Mouse (Mus musculus) forebrain, embryonic 14.5 days (tissue): Measurements from ENCODE around the gene Cog7. TPM values are rescaled to one million over a fixed set of nuclear protein-coding genes. Genes with fewer than 3 reads are reported as not detected.

Experiments used
- ATAC-seq: fragments of 200-750 bp; cut with Nextera tagmentation; 2 replicates; pipeline ENCODE4 v1.8.0; 2017; ENCODE audit warnings: mild to moderate bottlenecking, moderate library complexity
- DNase-seq: peaks from one replicate; pipeline ENCODE4 v3.0.0-alpha.2; 2015; ENCODE audit warnings: low spot score
- H3K27ac ChIP-seq: fragments of 300-500 bp; sonication (generic); 2 replicates; pipeline ENCODE4 v1.5.1; 2014; ENCODE audit warnings: low read depth, mild to moderate bottlenecking, control low read depth, low read length, moderate library complexity
- H3K27me3 ChIP-seq: fragments of 300-500 bp; sonication (generic); replicated peaks from 2 replicates; pipeline ENCODE4 v1.6.1; 2014; ENCODE audit warnings: low read length, control low read depth, mixed read lengths; ENCODE audit not compliant: control insufficient read depth, insufficient read depth
- H3K36me3 ChIP-seq: fragments of 300-500 bp; sonication (generic); 2 replicates; pipeline ENCODE4 v1.6.1; 2014; ENCODE audit warnings: low read length, control low read depth; ENCODE audit not compliant: control insufficient read depth, insufficient read depth
- H3K4me1 ChIP-seq: fragments of 300-500 bp; sonication (generic); 2 replicates; pipeline ENCODE4 v1.6.1; 2014; ENCODE audit warnings: antibody characterized with exemption, low read length, control low read depth; ENCODE audit not compliant: control insufficient read depth, insufficient read depth
- H3K4me2 ChIP-seq: fragments of 300-500 bp; sonication (generic); 2 replicates; pipeline ENCODE4 v1.6.1; 2014; ENCODE audit warnings: mild to moderate bottlenecking, control low read depth, low read length
- H3K4me3 ChIP-seq: fragments of 300-500 bp; sonication (generic); 2 replicates; pipeline ENCODE4 v1.5.1; 2014; ENCODE audit warnings: low read depth, low read length, control low read depth
- H3K9ac ChIP-seq: fragments of 300-500 bp; sonication (generic); 2 replicates; pipeline ENCODE4 v1.6.1; 2014; ENCODE audit warnings: mild to moderate bottlenecking, low read length, control low read depth, moderate library complexity
- H3K9me3 ChIP-seq: fragments of 300-500 bp; sonication (generic); replicated peaks from 2 replicates; pipeline ENCODE4 v1.6.1; 2016; ENCODE audit warnings: low read length, control low read depth, mixed read lengths; ENCODE audit not compliant: control insufficient read depth
- WGBS: fragments of 180-500 bp; shearing (Covaris S2); extraction: QIAGEN DNeasy Blood & Tissue Kit; methylation state at CpG from one replicate; pipeline ENCODE4 v1.1.7; 2014; 5-methylcytosine and 5-hydroxymethylcytosine counted together
- polyA plus RNA-seq: library from polyadenylated mRNA; unstranded; fragments of >200 nt; fragmentation: Nextera tagmentation; extraction: Ambion mirVana; gene quantifications from 2 replicates; pipeline ENCODE4 v1.2.1, GENCODE M21; 2014

Gene Cog7
- polyA plus RNA-seq, 1 experiment from 2014 or later: 7.8 TPM

- Histone ChIP-seq H3K9ac (no peak overlapping the region), H3K27ac (no peak overlapping the region), H3K36me3 (peaks cover 25% of the 10 kb centered on the region), H3K4me1 (no peaks in the 10 kb centered on the region), H3K9me3 (no peaks in the 10 kb centered on the region), H3K27me3 (no peaks in the 10 kb centered on the region), H3K4me3 (no peak overlapping the region), H3K4me2 (no peak overlapping the region)
- WGBS: 77% methylated on average over 6 of the region's 6 CpGs
- ATAC-seq (no peak), DNase-seq (peak; percentile 81)
Measured at GRCm38 (mm10) chr7:121963883-121964398, 17.6 kb downstream of the Cog7 start.

DNA sequence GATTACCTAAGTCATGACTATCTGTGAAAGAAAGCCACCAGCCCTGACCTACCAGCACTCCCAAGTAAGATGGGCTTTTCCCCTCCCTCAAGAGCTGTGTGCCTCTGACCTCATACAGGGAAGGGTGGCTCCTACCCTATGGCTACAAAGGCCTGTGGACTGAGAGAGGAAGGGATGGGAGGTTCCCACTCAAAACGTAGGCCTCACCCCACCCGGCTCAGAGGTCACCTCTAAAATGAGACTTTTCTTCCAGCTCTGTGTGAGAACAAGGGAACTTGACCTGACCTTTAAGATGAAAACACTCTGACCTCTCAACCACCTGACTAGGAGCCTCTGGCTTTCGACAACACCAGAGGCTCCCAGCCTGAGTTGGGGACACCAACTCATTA is 18.9 kb downstream of the Cog7 start:
- no peaks in the 10 kb centered on the region for H3K27me3 ChIP-seq
- H3K9ac ChIP-seq: no peak overlapping the region
- peaks cover 20% of the 10 kb centered on the region; the same call in 1 of the 2 replicates for H3K36me3 ChIP-seq
- H3K9me3 ChIP-seq: no peaks in the 10 kb centered on the region
- H3K4me1 ChIP-seq: no peaks in the 10 kb centered on the region
- DNase-seq: no peak
- H3K27ac ChIP-seq: no peak overlapping the region
- H3K4me3 ChIP-seq: no peak overlapping the region
- ATAC-seq: no peak
- H3K4me2 ChIP-seq: no peak overlapping the region
- 82% methylated on average over 3 of the region's 3 CpGs for WGBS

DNA sequence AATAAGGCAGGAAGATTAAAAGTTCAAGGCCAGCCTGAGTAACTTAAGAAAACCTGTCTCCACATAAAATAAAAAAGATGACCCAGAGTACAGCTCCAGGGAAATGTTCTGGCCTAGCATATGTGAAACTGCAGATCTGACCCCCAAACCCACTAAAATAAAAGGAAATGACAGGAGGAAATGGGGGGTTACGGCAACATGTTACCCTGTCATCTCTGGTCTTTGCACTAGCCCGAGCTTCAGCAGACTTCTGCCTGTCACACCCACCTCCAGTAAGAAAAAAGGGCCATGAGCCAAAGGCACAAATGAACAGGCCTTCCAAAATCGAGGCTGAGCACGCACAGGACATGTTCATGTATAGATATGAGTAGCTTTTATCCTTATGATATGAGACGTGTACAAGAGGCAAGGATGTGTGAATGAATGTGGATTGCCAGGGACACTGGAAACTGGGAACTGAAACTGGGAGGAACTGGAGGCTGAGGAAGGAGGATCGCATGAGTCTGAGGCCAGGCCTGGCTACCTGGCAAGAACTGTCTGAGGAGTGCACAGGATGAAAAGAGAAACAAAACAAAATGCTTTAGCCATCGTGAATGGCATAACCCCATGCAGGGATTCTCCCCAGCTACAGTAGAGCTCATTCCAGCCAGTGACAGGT is 19.5 kb downstream of the Cog7 start:
- ATAC-seq: no peak
- H3K9ac ChIP-seq: no peak overlapping the region
- peaks cover 20% of the 10 kb centered on the region; the same call in 1 of the 2 replicates for H3K36me3 ChIP-seq
- no peaks in the 10 kb centered on the region for H3K9me3 ChIP-seq
- no peak overlapping the region for H3K27ac ChIP-seq
- no peak overlapping the region for H3K4me3 ChIP-seq
- no peak for DNase-seq
- WGBS: 88% methylated on average over 7 of the region's 7 CpGs
- H3K4me2 ChIP-seq: no peak overlapping the region
- H3K27me3 ChIP-seq: no peaks in the 10 kb centered on the region
- H3K4me1 ChIP-seq: no peaks in the 10 kb centered on the region

DNA sequence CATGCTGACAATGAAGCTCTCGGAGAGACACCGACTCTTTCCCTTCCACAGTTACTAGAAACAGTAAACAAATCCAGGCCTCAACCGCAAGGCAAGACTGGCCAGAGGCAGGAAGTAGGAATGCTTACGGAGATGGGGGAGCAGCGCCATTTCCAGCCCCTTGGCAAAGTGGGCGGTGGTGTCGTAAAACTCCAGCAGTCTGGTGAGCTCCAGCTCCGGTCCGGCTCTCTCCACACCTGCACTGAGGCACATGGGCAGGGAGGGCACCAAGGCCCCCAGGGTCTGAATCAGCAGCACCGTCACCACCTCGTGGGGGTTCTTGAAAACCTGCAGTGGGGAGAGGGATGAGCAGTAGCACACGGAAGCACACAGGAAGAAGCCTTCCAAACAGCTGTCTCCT is 25.7 kb downstream of the Cog7 start:
- Histone ChIP-seq H3K36me3 (peaks cover 18% of the 10 kb centered on the region), H3K27ac (no peak overlapping the region), H3K9ac (no peak overlapping the region), H3K27me3 (no peaks in the 10 kb centered on the region), H3K4me1 (no peaks in the 10 kb centered on the region), H3K4me3 (no peak overlapping the region), H3K4me2 (no peak overlapping the region), H3K9me3 (no peaks in the 10 kb centered on the region)
- DNase-seq (no peak), ATAC-seq (no peak)
- WGBS: 92% methylated on average over 12 of the region's 12 CpGs

DNA sequence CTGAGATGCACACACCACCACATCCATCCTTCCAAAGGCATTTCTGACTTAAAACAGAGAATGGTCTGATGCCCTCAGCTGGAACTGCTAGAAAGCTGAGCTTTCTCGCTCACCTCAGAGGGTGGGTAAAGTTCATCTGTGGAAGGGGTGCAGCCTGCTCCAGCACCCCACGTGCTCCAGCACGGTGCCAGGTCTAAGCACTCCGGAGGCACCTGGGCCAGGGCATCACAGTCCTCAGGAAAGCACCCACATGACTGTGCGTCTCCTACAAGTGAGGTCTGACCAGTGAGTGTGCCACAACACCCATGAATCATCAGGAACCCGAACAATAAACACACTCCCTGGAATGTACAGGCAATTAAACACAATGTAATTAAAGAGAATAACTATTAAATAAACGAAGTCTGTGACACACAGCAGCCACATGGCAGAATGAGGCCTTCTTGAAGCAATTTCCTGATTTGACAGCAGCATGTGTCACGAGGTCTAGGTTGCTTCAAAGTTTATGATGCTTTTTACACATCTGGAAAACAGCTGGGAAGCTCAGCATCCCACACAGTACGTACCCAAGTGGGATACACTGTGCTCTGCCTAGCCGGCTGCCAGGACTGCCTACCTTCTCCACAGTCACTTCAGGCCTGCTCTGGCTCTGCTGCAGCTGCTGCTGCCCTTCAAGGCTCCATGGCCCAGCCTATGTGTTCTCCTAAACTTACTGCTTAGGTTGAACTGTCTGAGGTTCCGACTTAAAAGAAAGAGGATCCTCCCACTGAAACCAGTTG is 26.4 kb downstream of the Cog7 start:
- Histone ChIP-seq H3K27me3 (no peaks in the 10 kb centered on the region), H3K4me2 (no peak overlapping the region), H3K36me3 (peaks cover 21% of the 10 kb centered on the region), H3K9ac (no peak overlapping the region), H3K27ac (no peak overlapping the region), H3K9me3 (no peaks in the 10 kb centered on the region), H3K4me3 (no peak overlapping the region), H3K4me1 (no peaks in the 10 kb centered on the region)
- 91% methylated on average over 11 of the region's 11 CpGs for WGBS
- ATAC-seq: no peak
- DNase-seq: no peak

DNA sequence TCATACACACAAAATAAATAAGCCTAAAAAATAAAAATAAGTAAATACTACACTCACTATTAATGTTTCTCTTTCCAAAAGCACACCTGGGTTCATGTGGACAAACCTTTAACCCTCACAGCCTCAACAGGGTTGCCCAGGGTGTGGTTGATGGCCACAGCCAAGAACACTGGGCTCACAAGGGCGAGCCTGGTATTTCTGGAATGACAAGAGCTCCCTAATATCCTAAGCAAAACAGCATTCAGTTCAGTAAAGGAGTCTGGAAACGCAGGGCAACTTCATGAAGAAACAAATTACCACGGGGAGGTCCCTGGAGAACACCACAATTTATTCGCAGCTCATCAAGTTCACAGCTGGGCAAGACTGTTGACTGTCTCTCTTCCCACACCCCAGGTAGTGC is 34.0 kb downstream of the Cog7 start:
- no peak overlapping the region for H3K9ac ChIP-seq
- no peak overlapping the region for H3K27ac ChIP-seq
- H3K36me3 ChIP-seq: peaks cover 12% of the 10 kb centered on the region
- no peaks in the 10 kb centered on the region for H3K27me3 ChIP-seq
- H3K4me1 ChIP-seq: no peaks in the 10 kb centered on the region
- no peak for ATAC-seq
- DNase-seq: no peak
- 77% methylated on average over 4 of the region's 4 CpGs for WGBS
- no peak overlapping the region for H3K4me3 ChIP-seq
- H3K4me2 ChIP-seq: no peak overlapping the region
- no peaks in the 10 kb centered on the region for H3K9me3 ChIP-seq

DNA sequence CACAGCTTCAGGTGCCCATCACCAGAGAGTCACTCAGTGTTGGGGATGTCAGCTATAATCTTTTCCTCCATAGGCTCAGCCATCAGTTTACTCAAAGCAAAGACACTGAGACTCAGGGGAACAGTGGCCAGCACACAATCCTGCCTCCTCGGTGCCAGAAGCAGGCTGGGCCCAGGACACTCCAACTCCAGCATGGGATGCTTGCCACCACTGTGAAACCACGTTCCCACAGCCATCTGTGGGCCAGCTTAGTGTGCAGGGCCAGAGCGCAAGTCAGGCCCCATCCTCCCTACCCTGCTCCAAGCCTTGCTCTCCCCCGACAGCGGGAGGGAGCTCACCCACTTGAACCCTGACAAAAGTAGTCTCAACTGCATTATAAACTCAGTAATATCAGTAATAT is 35.3 kb downstream of the Cog7 start:
- no peak overlapping the region for H3K27ac ChIP-seq
- ATAC-seq: no peak
- no peaks in the 10 kb centered on the region for H3K27me3 ChIP-seq
- H3K9me3 ChIP-seq: no peaks in the 10 kb centered on the region
- H3K36me3 ChIP-seq: peaks cover 16% of the 10 kb centered on the region
- H3K4me1 ChIP-seq: no peaks in the 10 kb centered on the region
- H3K4me2 ChIP-seq: no peak overlapping the region
- DNase-seq: no peak
- no peak overlapping the region for H3K9ac ChIP-seq
- WGBS: 84% methylated on average over 5 of the region's 5 CpGs
- no peak overlapping the region for H3K4me3 ChIP-seq

DNA sequence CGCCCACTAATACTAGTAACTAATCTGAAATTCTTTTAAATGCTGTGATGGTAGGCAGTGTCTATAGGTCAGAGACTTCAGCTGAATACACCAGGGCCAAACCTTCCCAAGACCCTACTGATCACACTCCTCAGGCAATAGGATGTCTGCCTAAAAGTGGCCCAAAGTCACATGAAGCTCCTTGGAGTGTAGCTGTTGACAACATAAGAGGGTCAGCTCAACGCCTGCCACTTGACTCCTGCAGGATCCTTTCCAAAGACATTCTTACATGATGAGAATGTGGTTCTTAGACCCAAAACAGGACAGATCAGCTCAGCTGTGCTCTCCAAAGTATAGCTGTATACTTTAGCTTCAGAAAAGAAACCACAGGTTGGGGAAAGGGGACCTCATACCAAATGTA is 39.1 kb downstream of the Cog7 start:
- peaks cover 7% of the 10 kb centered on the region; the same call in 1 of the 2 replicates for H3K4me1 ChIP-seq
- H3K9ac ChIP-seq: no peak overlapping the region
- WGBS: 91% methylated on average over 2 of the region's 2 CpGs
- no peak overlapping the region for H3K4me3 ChIP-seq
- no peak for ATAC-seq
- H3K36me3 ChIP-seq: peaks cover 11% of the 10 kb centered on the region
- no peaks in the 10 kb centered on the region for H3K9me3 ChIP-seq
- no peak for DNase-seq
- no peak overlapping the region for H3K27ac ChIP-seq
- no peaks in the 10 kb centered on the region for H3K27me3 ChIP-seq
- no peak overlapping the region for H3K4me2 ChIP-seq

DNA sequence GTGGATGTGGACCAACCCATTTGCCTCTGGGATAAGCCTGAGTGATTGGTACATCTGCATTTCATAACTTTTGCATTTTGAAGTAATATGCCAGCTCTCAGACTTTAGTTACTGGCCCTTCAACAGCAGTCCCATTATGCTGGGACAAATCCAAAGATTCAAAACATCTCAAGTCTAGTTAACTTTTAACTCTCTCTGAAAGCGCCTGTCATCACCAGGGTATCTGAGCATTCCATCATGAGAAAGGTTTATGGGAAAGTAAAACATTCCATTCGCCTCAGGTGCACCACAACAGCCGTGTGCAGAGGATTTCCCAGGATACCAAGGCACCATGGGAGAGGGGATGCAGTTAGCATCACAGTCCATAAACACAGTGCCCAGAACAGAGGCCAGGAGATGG is 39.9 kb downstream of the Cog7 start:
- no peak for DNase-seq
- 90% methylated on average over 3 of the region's 3 CpGs for WGBS

More for the DNA sequence above, 39.9 kb downstream of the Cog7 start:
- no peaks in the 10 kb centered on the region for H3K27me3 ChIP-seq
- peaks cover 13% of the 10 kb centered on the region for H3K4me1 ChIP-seq
- no peaks in the 10 kb centered on the region for H3K9me3 ChIP-seq
- H3K9ac ChIP-seq: no peak overlapping the region
- H3K4me3 ChIP-seq: no peak overlapping the region
- no peak for ATAC-seq
- H3K4me2 ChIP-seq: no peak overlapping the region
- H3K27ac ChIP-seq: no peak overlapping the region
- H3K36me3 ChIP-seq: peaks cover 11% of the 10 kb centered on the region
